Mouse (Mus musculus) gastrocnemius, adult 2 months (tissue): ENCODE measurements at regions not wholly inside any gene's neighbourhood (a gene's known extent, or its start where the extent isn't known, plus 50 kb on each side); places are given as distances from the start of the nearest gene placed in this dataset.

Experiments
- DNase-seq: peaks from one replicate; pipeline ENCODE4 v3.0.0; 2022
- H3K27ac ChIP-seq: fragments of 200-600 bp; 2 replicates; pipeline ENCODE4 v1.8.1; 2022; ENCODE audit warnings: mild to moderate bottlenecking
- H3K4me3 ChIP-seq: fragments of 200-600 bp; 2 replicates; pipeline ENCODE4 v1.8.1; 2022; ENCODE audit warnings: mild to moderate bottlenecking, moderate library complexity
- CTCF ChIP-seq: fragments of 200-600 bp; IDR thresholded peaks from 2 replicates; pipeline ENCODE4 v1.8.1; 2022; ENCODE audit warnings: antibody characterized with exemption, mild to moderate bottlenecking, moderate library complexity
- intact Hi-C: fragments of 180-260 bp; cut with DNase I; formaldehyde crosslinking; loops from one replicate; pipeline ENCODE4 v1.15.1; 2025

- H3K27ac ChIP-seq, result no peak overlapping the region
- DNase-seq, result no peak
- H3K4me3 ChIP-seq, result no peak overlapping the region
- intact Hi-C loops, result no loop called here
- TF ChIP-seq CTCF, result no peak
Measured at GRCm38 (mm10) chr13:102142986-102143385, 375.0 kb upstream of the Pik3r1 start.

- H3K27ac ChIP-seq, result no peak overlapping the region
- intact Hi-C loops, result no loop called here
- no peak overlapping the region for H3K4me3 ChIP-seq
- no peak for TF ChIP-seq CTCF
- DNase-seq, result no peak
Measured at GRCm38 (mm10) chr13:102143848-102144247, 375.8 kb upstream of the Pik3r1 start.

- H3K4me3 ChIP-seq, result no peak overlapping the region
- DNase-seq, result no peak
- no peak overlapping the region for H3K27ac ChIP-seq
- TF ChIP-seq CTCF, result no peak
- intact Hi-C loops, result no loop called here
Measured at GRCm38 (mm10) chr13:102148039-102148438, 380.0 kb upstream of the Pik3r1 start.

GRCm38 (mm10) chr13:102153785-102154608 is 386.0 kb upstream of the Pik3r1 start:
- intact Hi-C loops, result no loop called here
- peak; percentile 14 for DNase-seq
- H3K27ac ChIP-seq, result no peak overlapping the region
- TF ChIP-seq CTCF, result no peak
- H3K4me3 ChIP-seq, result no peak overlapping the region

- no peak for TF ChIP-seq CTCF
- Histone ChIP-seq H3K27ac (no peak overlapping the region), H3K4me3 (no peak overlapping the region)
- intact Hi-C loops, result no loop called here
- DNase-seq, result no peak
Measured at GRCm38 (mm10) chr13:102154609-102154899, 386.5 kb upstream of the Pik3r1 start.

GRCm38 (mm10) chr13:102157369-102158130 is 389.5 kb upstream of the Pik3r1 start:
- no peak for DNase-seq
- intact Hi-C loops, result no loop called here
- TF ChIP-seq CTCF, result no peak
- Histone ChIP-seq H3K27ac (no peak overlapping the region), H3K4me3 (no peak overlapping the region)

GRCm38 (mm10) chr13:102173382-102174234 is 405.6 kb upstream of the Pik3r1 start:
- no peak overlapping the region for H3K27ac ChIP-seq
- intact Hi-C loops, result no loop called here
- no peak overlapping the region for H3K4me3 ChIP-seq
- no peak for TF ChIP-seq CTCF
- no peak for DNase-seq

- no peak overlapping the region for H3K27ac ChIP-seq
- no peak overlapping the region for H3K4me3 ChIP-seq
- TF ChIP-seq CTCF, result no peak
- intact Hi-C loops, result no loop called here
- DNase-seq, result no peak
Measured at GRCm38 (mm10) chr13:102174431-102174830, 406.4 kb upstream of the Pik3r1 start.

GRCm38 (mm10) chr13:102174896-102175295 is 406.9 kb upstream of the Pik3r1 start:
- TF ChIP-seq CTCF, result no peak
- H3K27ac ChIP-seq, result no peak overlapping the region
- DNase-seq, result no peak
- no peak overlapping the region for H3K4me3 ChIP-seq
- intact Hi-C loops, result no loop called here

- no peak overlapping the region for H3K4me3 ChIP-seq
- DNase-seq, result no peak
- intact Hi-C loops, result no loop called here
- no peak overlapping the region for H3K27ac ChIP-seq
- TF ChIP-seq CTCF, result no peak
Measured at GRCm38 (mm10) chr13:102175406-102175805, 407.4 kb upstream of the Pik3r1 start.

GRCm38 (mm10) chr13:102176456-102176855 is 408.4 kb upstream of the Pik3r1 start:
- TF ChIP-seq CTCF, result no peak
- DNase-seq, result no peak
- intact Hi-C loops, result no loop called here

GRCm38 (mm10) chr13:102194716-102195115 is 426.7 kb upstream of the Pik3r1 start:
- TF ChIP-seq CTCF, result no peak
- Histone ChIP-seq H3K4me3 (no peak overlapping the region), H3K27ac (no peak overlapping the region)
- intact Hi-C loops, result no loop called here
- DNase-seq, result no peak

More at GRCm38 (mm10) chr13:102176456-102176855, 408.4 kb upstream of the Pik3r1 start:
- no peak overlapping the region for H3K27ac ChIP-seq
- H3K4me3 ChIP-seq, result no peak overlapping the region

GRCm38 (mm10) chr13:102202301-102202700 is 434.3 kb upstream of the Pik3r1 start:
- TF ChIP-seq CTCF, result no peak
- intact Hi-C loops, result no loop called here
- Histone ChIP-seq H3K27ac (no peak overlapping the region), H3K4me3 (no peak overlapping the region)
- DNase-seq, result no peak
